Mouse (Mus musculus): ENCODE data around the gene Cd81. TPM values are rescaled to one million over a fixed set of nuclear protein-coding genes. Genes with fewer than 3 reads are reported as not detected.

Gene Cd81
- polyA plus RNA-seq, 1 experiment from 2014 or later = 319 TPM

DNA sequence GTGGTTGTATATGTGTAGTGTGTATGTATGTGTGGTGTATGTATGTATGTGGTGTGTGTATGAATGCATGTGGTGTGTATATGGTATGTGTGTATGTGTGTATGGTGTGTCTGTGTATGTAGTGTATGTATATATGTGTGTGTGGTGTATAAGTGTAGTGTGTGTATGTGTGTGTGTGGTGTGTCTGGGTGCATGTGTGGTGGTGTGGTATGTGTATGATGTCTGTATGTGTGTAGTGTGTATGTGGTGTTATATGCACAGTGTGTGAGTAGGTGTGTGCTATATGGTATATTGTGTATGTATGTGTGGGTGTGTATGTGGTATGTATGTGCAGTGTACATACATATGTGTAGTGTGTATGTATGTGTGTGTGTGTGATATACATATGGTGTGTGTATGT is 32.5 kb upstream of the Cd81 start:
- H3K4me1 ChIP-seq (replicated peaks; ENCODE audit: control insufficient read depth, insufficient read depth, low read length) = peaks cover 11% of the 10 kb centered on the region
- H3K27me3 ChIP-seq (replicated peaks; ENCODE audit: control insufficient read depth, insufficient read depth, low read length) = no peaks in the 10 kb centered on the region
- ATAC-seq = no peak
- H3K36me3 ChIP-seq (ENCODE audit: control insufficient read depth, insufficient read depth) = no peaks in the 10 kb centered on the region
- no peaks in the 10 kb centered on the region for H3K9me3 ChIP-seq (ENCODE audit: control insufficient read depth, low read length)
- no peak overlapping the region for H3K4me2 ChIP-seq (ENCODE audit: low read length)
- H3K9ac ChIP-seq (replicated peaks; ENCODE audit: low read depth, low read length) = no peak overlapping the region
- H3K4me3 ChIP-seq (replicated peaks; ENCODE audit: low read length) = no peak overlapping the region
- no peak overlapping the region for H3K27ac ChIP-seq (ENCODE audit: low read length)

- Histone ChIP-seq H3K4me1 (replicated peaks; ENCODE audit: control insufficient read depth, insufficient read depth, low read length) (peaks cover 7% of the 10 kb centered on the region), H3K27me3 (replicated peaks; ENCODE audit: control insufficient read depth, insufficient read depth, low read length) (no peaks in the 10 kb centered on the region), H3K9ac (replicated peaks; ENCODE audit: low read depth, low read length) (no peak overlapping the region), H3K4me3 (replicated peaks; ENCODE audit: low read length) (no peak overlapping the region), H3K36me3 (ENCODE audit: control insufficient read depth, insufficient read depth) (0 out of 2 replicates have a peak, but pooled peaks cover 3% of the 10 kb centered on the region), H3K4me2 (ENCODE audit: low read length) (no peak overlapping the region), H3K27ac (ENCODE audit: low read length) (no peak overlapping the region), H3K9me3 (ENCODE audit: control insufficient read depth, low read length) (no peaks in the 10 kb centered on the region)
- WGBS = 77% methylated on average over 3 of the region's 3 CpGs
- ATAC-seq = no peak
Observed at GRCm38 (mm10) chr7:143020764-143021163, 31.8 kb upstream of the Cd81 start.

GRCm38 (mm10) chr7:143021356-143022164 is 31.0 kb upstream of the Cd81 start:
- Histone ChIP-seq H3K9me3 (ENCODE audit: control insufficient read depth, low read length) (no peaks in the 10 kb centered on the region), H3K4me2 (ENCODE audit: low read length) (no peak overlapping the region), H3K36me3 (ENCODE audit: control insufficient read depth, insufficient read depth) (0 out of 2 replicates have a peak, but pooled peaks cover 3% of the 10 kb centered on the region), H3K27ac (ENCODE audit: low read length) (no peak overlapping the region), H3K4me3 (replicated peaks; ENCODE audit: low read length) (no peak overlapping the region), H3K9ac (replicated peaks; ENCODE audit: low read depth, low read length) (no peak overlapping the region), H3K27me3 (replicated peaks; ENCODE audit: control insufficient read depth, insufficient read depth, low read length) (no peaks in the 10 kb centered on the region), H3K4me1 (replicated peaks; ENCODE audit: control insufficient read depth, insufficient read depth, low read length) (no peaks in the 10 kb centered on the region)
- whole genome bisulfite sequencing = 65% methylated on average over 5 of the region's 5 CpGs
- no peak for ATAC-seq

GRCm38 (mm10) chr7:143023499-143023898 is 29.0 kb upstream of the Cd81 start:
- no peak overlapping the region for H3K4me3 ChIP-seq (replicated peaks; ENCODE audit: low read length)
- H3K27me3 ChIP-seq (replicated peaks; ENCODE audit: control insufficient read depth, insufficient read depth, low read length) = no peaks in the 10 kb centered on the region
- no peak overlapping the region for H3K9ac ChIP-seq (replicated peaks; ENCODE audit: low read depth, low read length)
- no peak overlapping the region for H3K4me2 ChIP-seq (ENCODE audit: low read length)
- WGBS = 92% methylated on average over 2 of the region's 2 CpGs
- no peak for ATAC-seq
- H3K4me1 ChIP-seq (replicated peaks; ENCODE audit: control insufficient read depth, insufficient read depth, low read length) = no peaks in the 10 kb centered on the region; the same call in 1 of the 2 replicates
- H3K27ac ChIP-seq (ENCODE audit: low read length) = no peak overlapping the region
- H3K9me3 ChIP-seq (ENCODE audit: control insufficient read depth, low read length) = no peaks in the 10 kb centered on the region
- 0 out of 2 replicates have a peak, but pooled peaks cover 3% of the 10 kb centered on the region for H3K36me3 ChIP-seq (ENCODE audit: control insufficient read depth, insufficient read depth)

GRCm38 (mm10) chr7:143024293-143024692 is 28.2 kb upstream of the Cd81 start:
- no peaks in the 10 kb centered on the region; the same call in 1 of the 2 replicates for H3K4me1 ChIP-seq (replicated peaks; ENCODE audit: control insufficient read depth, insufficient read depth, low read length)
- 0 out of 2 replicates have a peak, but pooled peaks cover 3% of the 10 kb centered on the region for H3K36me3 ChIP-seq (ENCODE audit: control insufficient read depth, insufficient read depth)
- H3K4me3 ChIP-seq (replicated peaks; ENCODE audit: low read length) = no peak overlapping the region
- no peaks in the 10 kb centered on the region for H3K9me3 ChIP-seq (ENCODE audit: control insufficient read depth, low read length)
- H3K27me3 ChIP-seq (replicated peaks; ENCODE audit: control insufficient read depth, insufficient read depth, low read length) = no peaks in the 10 kb centered on the region
- H3K4me2 ChIP-seq (ENCODE audit: low read length) = no peak overlapping the region
- ATAC-seq = no peak
- no peak overlapping the region for H3K27ac ChIP-seq (ENCODE audit: low read length)
- H3K9ac ChIP-seq (replicated peaks; ENCODE audit: low read depth, low read length) = no peak overlapping the region
- WGBS = 93% methylated on average over 1 of the region's 1 CpGs

DNA sequence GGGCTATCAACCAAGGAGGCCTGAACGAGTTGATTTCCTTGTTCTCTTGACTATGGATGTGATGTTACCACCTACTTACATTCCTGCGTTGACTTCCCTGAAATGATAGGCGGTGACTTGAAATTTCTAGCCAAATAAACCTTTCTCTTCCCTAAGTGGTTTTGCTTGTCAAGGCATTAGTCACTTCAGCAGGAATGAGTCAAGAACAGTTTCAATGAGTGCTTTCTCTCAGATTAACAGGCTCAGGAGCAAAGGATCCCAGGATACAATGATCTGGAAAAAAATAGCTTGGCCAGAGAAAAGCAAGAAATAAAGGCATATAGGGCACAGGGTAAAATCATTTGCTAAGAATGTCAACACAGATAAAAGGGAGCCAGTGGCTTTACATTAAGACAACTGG is 27.0 kb upstream of the Cd81 start:
- 88% methylated on average over 3 of the region's 3 CpGs for WGBS
- no peak for ATAC-seq
- no peak overlapping the region for H3K4me3 ChIP-seq (replicated peaks; ENCODE audit: low read length)
- no peaks in the 10 kb centered on the region; the same call in 1 of the 2 replicates for H3K4me1 ChIP-seq (replicated peaks; ENCODE audit: control insufficient read depth, insufficient read depth, low read length)
- H3K9ac ChIP-seq (replicated peaks; ENCODE audit: low read depth, low read length) = no peak overlapping the region
- no peaks in the 10 kb centered on the region for H3K27me3 ChIP-seq (replicated peaks; ENCODE audit: control insufficient read depth, insufficient read depth, low read length)
- H3K4me2 ChIP-seq (ENCODE audit: low read length) = no peak overlapping the region
- H3K9me3 ChIP-seq (ENCODE audit: control insufficient read depth, low read length) = no peaks in the 10 kb centered on the region
- 0 out of 2 replicates have a peak, but pooled peaks cover 3% of the 10 kb centered on the region for H3K36me3 ChIP-seq (ENCODE audit: control insufficient read depth, insufficient read depth)
- H3K27ac ChIP-seq (ENCODE audit: low read length) = no peak overlapping the region

- H3K4me1 ChIP-seq (replicated peaks; ENCODE audit: control insufficient read depth, insufficient read depth, low read length) = no peaks in the 10 kb centered on the region; the same call in 1 of the 2 replicates
- H3K9me3 ChIP-seq (ENCODE audit: control insufficient read depth, low read length) = no peaks in the 10 kb centered on the region
- no peaks in the 10 kb centered on the region for H3K27me3 ChIP-seq (replicated peaks; ENCODE audit: control insufficient read depth, insufficient read depth, low read length)
- H3K9ac ChIP-seq (replicated peaks; ENCODE audit: low read depth, low read length) = no peak overlapping the region
- 70% methylated on average over 4 of the region's 4 CpGs for WGBS
- H3K36me3 ChIP-seq (ENCODE audit: control insufficient read depth, insufficient read depth) = 0 out of 2 replicates have a peak, but pooled peaks cover 3% of the 10 kb centered on the region
- no peak overlapping the region for H3K27ac ChIP-seq (ENCODE audit: low read length)
- no peak overlapping the region for H3K4me3 ChIP-seq (replicated peaks; ENCODE audit: low read length)
- ATAC-seq = no peak
- H3K4me2 ChIP-seq (ENCODE audit: low read length) = no peak overlapping the region
Observed at GRCm38 (mm10) chr7:143027196-143027595, 25.3 kb upstream of the Cd81 start.

GRCm38 (mm10) chr7:143031816-143032215 is 20.7 kb upstream of the Cd81 start:
- no peaks in the 10 kb centered on the region for H3K9me3 ChIP-seq (ENCODE audit: control insufficient read depth, low read length)
- no peak overlapping the region for H3K4me2 ChIP-seq (ENCODE audit: low read length)
- no peak overlapping the region for H3K4me3 ChIP-seq (replicated peaks; ENCODE audit: low read length)
- no peak for ATAC-seq
- 74% methylated on average over 1 of the region's 1 CpGs for WGBS
- H3K9ac ChIP-seq (replicated peaks; ENCODE audit: low read depth, low read length) = no peak overlapping the region
- no peak overlapping the region for H3K27ac ChIP-seq (ENCODE audit: low read length)
- H3K4me1 ChIP-seq (replicated peaks; ENCODE audit: control insufficient read depth, insufficient read depth, low read length) = no peaks in the 10 kb centered on the region; the same call in 1 of the 2 replicates
- H3K36me3 ChIP-seq (ENCODE audit: control insufficient read depth, insufficient read depth) = 0 out of 2 replicates have a peak, but pooled peaks cover 2% of the 10 kb centered on the region
- H3K27me3 ChIP-seq (replicated peaks; ENCODE audit: control insufficient read depth, insufficient read depth, low read length) = no peaks in the 10 kb centered on the region

GRCm38 (mm10) chr7:143033581-143033980 is 19.0 kb upstream of the Cd81 start:
- Histone ChIP-seq H3K36me3 (ENCODE audit: control insufficient read depth, insufficient read depth) (0 out of 2 replicates have a peak, but pooled peaks cover 2% of the 10 kb centered on the region), H3K27ac (ENCODE audit: low read length) (no peak overlapping the region), H3K4me1 (replicated peaks; ENCODE audit: control insufficient read depth, insufficient read depth, low read length) (no peaks in the 10 kb centered on the region), H3K4me2 (ENCODE audit: low read length) (no peak overlapping the region), H3K4me3 (replicated peaks; ENCODE audit: low read length) (no peak overlapping the region), H3K9me3 (ENCODE audit: control insufficient read depth, low read length) (no peaks in the 10 kb centered on the region), H3K9ac (replicated peaks; ENCODE audit: low read depth, low read length) (no peak overlapping the region), H3K27me3 (replicated peaks; ENCODE audit: control insufficient read depth, insufficient read depth, low read length) (no peaks in the 10 kb centered on the region)
- no peak for ATAC-seq
- WGBS = 71% methylated on average over 4 of the region's 4 CpGs

All from forebrain, embryonic 16.5 days (tissue).